Mouse (Mus musculus): ENCODE measurements around the gene Ppia. TPM values are rescaled to one million over a fixed set of nuclear protein-coding genes. Genes with fewer than 3 reads are reported as not detected.
A peak's percentile ranks its signal among the peaks of the same experiment; 100 is the strongest.

Gene Ppia
- total and polyA plus RNA-seq, 3 experiments, result 5,764 to 9,428 (median 8,867) TPM

- Histone ChIP-seq H3K27ac (ENCODE audit: insufficient read depth, low read depth) (no peak overlapping the region), H3K36me3 (replicated peaks in 1 of 2; ENCODE audit: control insufficient read depth in 1 of 2, insufficient read depth in 1 of 2, low read length in 1 of 2) (peaks cover 50 to 62% of the 10 kb centered on the region in 2 experiments), H3K79me2 (replicated peaks; ENCODE audit: control insufficient read depth, extremely low read depth, insufficient read depth, poor library complexity, severe bottlenecking) (no peaks in the 10 kb centered on the region), H3K9me3 (replicated peaks; ENCODE audit: low read length) (no peaks in the 10 kb centered on the region), H3K4me1 (ENCODE audit: control insufficient read depth in 1 of 2, insufficient read depth in 2 of 2) (peaks cover 3 to 22% of the 10 kb centered on the region in 2 experiments), H3K4me2 (ENCODE audit: insufficient read depth, low read depth, poor library complexity, severe bottlenecking) (no peak overlapping the region), H3K9ac (ENCODE audit: insufficient read depth, low read depth) (no peak overlapping the region), H3K27me3 (replicated peaks) (no peaks in the 10 kb centered on the region), H3K4me3 (replicated peaks in 1 of 3; ENCODE audit: low read depth in 2 of 3, low read length in 2 of 3, poor library complexity in 1 of 3) (no peak overlapping the region)
- no peak for DNase-seq (ENCODE audit: extremely low read depth)
- TF ChIP-seq POLR2A (IDR thresholded peaks at IDR 0.05; ENCODE audit: low read depth, low read length) (peak; percentile 52), TBP (conservative IDR thresholded peaks at IDR 0.05; ENCODE audit: low read depth, low read length) (no peak), E2F4 (IDR thresholded peaks at IDR 0.05; ENCODE audit: insufficient replicate concordance, low read depth, low read length) (no peak), ZMIZ1 (IDR thresholded peaks at IDR 0.05; ENCODE audit: low read depth, low read length) (0 out of 2 replicates have a peak, but pooled peaks have one; percentile 21)
- in situ Hi-C loops (cut with MboI; ENCODE audit: low pct_ligation_motif_present, low pct_unique_long_range_greater_than_20kb, low sequenced_read_pairs) (no loop called here), dilution Hi-C loops (cut with MboI; ENCODE audit: extremely low pct_ligation_motif_present, extremely low pct_unique_long_range_greater_than_20kb, low sequenced_read_pairs) (no loop called here)
These were observed 8.7 kb upstream of the Ppia start for GRCm38 (mm10) chr11:6406251-6407161.

- TF ChIP-seq MEF2A (IDR thresholded peaks at IDR 0.05; ENCODE audit: borderline replicate concordance, low read depth, low read length) (no peak), EP300 (IDR thresholded peaks at IDR 0.05; ENCODE audit: low read length) (no peak), MXI1 (IDR thresholded peaks at IDR 0.05; ENCODE audit: low read depth, low read length) (no peak), POLR2AphosphoS2 (IDR thresholded peaks at IDR 0.05; ENCODE audit: low read depth, low read length) (peak; percentile 94), ETS1 (conservative IDR thresholded peaks at IDR 0.05; ENCODE audit: low read depth, low read length) (no peak), CHD2 (IDR thresholded peaks at IDR 0.05; ENCODE audit: low read length) (peak; percentile 17), RCOR1 (conservative IDR thresholded peaks at IDR 0.05; ENCODE audit: low read depth, low read length) (0 out of 2 replicates have a peak, but pooled peaks have one; percentile 21), RAD21 (IDR thresholded peaks at IDR 0.05; ENCODE audit: low read depth, low read length) (no peak), ELF1 (IDR thresholded peaks at IDR 0.05; ENCODE audit: low read depth, low read length) (no peak), BHLHE40 (IDR thresholded peaks at IDR 0.05; ENCODE audit: low read depth, low read length) (no peak), CHD1 (IDR thresholded peaks at IDR 0.05; ENCODE audit: low read depth, low read length) (no peak), ZMIZ1 (IDR thresholded peaks at IDR 0.05; ENCODE audit: low read depth, low read length) (peak; percentile 11; the same call in 1 of the 2 replicates)
- in situ Hi-C loops (cut with MboI; ENCODE audit: low pct_ligation_motif_present, low pct_unique_long_range_greater_than_20kb, low sequenced_read_pairs) (no loop called here), dilution Hi-C loops (cut with MboI; ENCODE audit: extremely low pct_ligation_motif_present, extremely low pct_unique_long_range_greater_than_20kb, low sequenced_read_pairs) (no loop called here)
- H3K9ac ChIP-seq (ENCODE audit: insufficient read depth, low read depth), result no peak overlapping the region
- no peak overlapping the region for H3K4me2 ChIP-seq (ENCODE audit: insufficient read depth, low read depth, poor library complexity, severe bottlenecking)
- no peaks in the 10 kb centered on the region for H3K79me2 ChIP-seq (replicated peaks; ENCODE audit: control insufficient read depth, extremely low read depth, insufficient read depth, poor library complexity, severe bottlenecking)
- no peak for DNase-seq (ENCODE audit: extremely low read depth)
- H3K27ac ChIP-seq (ENCODE audit: insufficient read depth, low read depth), result no peak overlapping the region
- peaks cover 43 to 55% of the 10 kb centered on the region in 2 experiments for H3K36me3 ChIP-seq (replicated peaks in 1 of 2; ENCODE audit: control insufficient read depth in 1 of 2, insufficient read depth in 1 of 2, low read length in 1 of 2)
- no peaks in the 10 kb centered on the region for H3K9me3 ChIP-seq (replicated peaks; ENCODE audit: low read length)
- H3K4me3 ChIP-seq (replicated peaks in 1 of 3; ENCODE audit: low read depth in 2 of 3, low read length in 2 of 3, poor library complexity in 1 of 3), result no peak overlapping the region
- H3K27me3 ChIP-seq (replicated peaks), result no peaks in the 10 kb centered on the region
- H3K4me1 ChIP-seq (ENCODE audit: control insufficient read depth in 1 of 2, insufficient read depth in 2 of 2), result peaks cover 3 to 27% of the 10 kb centered on the region in 2 experiments
These were observed 8.1 kb upstream of the Ppia start for GRCm38 (mm10) chr11:6407162-6407621.
